Mouse (Mus musculus): ENCODE results near the gene Nus1.

GRCm38 (mm10) chr10:52399722-52400121 lies 17.6 kb upstream of the Nus1 start:
- TF ChIP-seq CTCF (IDR thresholded peaks at IDR 0.05; ENCODE audit: control insufficient read depth, insufficient read depth, insufficient replicate concordance, low read depth, low read length): no peak
- no peak for TF ChIP-seq POLR2A (IDR thresholded peaks at IDR 0.05; ENCODE audit: control insufficient read depth, low read depth, low read length)

Measured in testis, adult 2 months (tissue).